Mouse (Mus musculus): ENCODE results near the gene Tmem240. TPM values are rescaled to one million over a fixed set of nuclear protein-coding genes. Genes with fewer than 3 reads are reported as not detected.

Gene Tmem240
- total RNA-seq (2023): 0.27 to 0.60 TPM (median 0.51 TPM) in 4 replicates

DNA sequence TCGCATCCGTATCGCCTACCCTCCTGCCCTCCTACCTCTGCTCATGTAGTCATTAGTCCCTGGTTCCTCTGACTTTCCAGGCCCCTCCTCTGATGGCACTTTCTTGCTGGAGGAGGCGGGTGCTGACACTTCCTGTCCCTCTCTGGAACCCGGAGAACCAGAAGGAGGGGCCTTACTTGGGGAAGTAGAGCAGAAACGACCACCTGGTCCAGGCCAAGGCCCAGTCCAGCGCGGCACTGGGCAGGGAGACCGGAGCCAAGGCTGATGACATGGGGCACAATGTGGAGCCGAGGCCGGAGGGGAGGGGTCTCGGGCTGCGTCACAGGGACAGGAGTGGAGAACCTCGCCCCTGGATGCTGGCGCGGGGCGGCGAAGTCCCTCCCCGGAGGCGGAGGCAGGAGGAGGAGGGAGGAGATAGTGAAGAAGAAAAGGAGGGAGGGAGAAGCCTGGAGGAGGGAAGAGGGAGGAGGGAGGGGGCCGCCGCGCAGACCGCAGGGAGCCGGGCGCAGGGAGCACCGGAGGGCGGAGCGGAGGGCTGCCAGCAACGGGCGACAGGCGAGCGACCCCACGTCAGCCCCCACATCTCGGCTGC is at the start of gene Tmem240:
Gene Tmem240, plus strand, starts transcription at position 451 of the 592 bp plus-strand sequence.

DNA sequence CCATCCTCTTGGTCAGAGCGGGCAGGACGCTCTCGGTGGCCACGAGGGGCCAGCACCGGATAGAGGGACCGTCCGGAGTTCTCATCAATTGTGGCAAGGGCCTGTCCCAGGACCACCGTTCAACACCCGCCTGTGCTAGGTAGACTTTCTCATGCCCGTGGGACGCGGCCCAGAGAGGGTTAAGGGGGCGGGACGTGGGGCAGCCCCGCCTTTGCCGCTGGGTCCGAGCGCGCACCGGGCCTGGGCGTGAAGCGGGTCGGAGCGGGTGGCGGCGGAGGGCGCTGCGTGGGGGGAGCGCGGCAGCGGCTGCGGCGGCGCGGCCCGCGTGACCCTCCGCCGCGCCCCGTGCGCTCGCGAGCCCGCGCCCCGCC is 40.5 kb upstream of the Tmem240 start, which contains the start of gene Fndc10:
Gene Fndc10, plus strand, starts transcription at position 232 of the 371 bp plus-strand sequence.

DNA sequence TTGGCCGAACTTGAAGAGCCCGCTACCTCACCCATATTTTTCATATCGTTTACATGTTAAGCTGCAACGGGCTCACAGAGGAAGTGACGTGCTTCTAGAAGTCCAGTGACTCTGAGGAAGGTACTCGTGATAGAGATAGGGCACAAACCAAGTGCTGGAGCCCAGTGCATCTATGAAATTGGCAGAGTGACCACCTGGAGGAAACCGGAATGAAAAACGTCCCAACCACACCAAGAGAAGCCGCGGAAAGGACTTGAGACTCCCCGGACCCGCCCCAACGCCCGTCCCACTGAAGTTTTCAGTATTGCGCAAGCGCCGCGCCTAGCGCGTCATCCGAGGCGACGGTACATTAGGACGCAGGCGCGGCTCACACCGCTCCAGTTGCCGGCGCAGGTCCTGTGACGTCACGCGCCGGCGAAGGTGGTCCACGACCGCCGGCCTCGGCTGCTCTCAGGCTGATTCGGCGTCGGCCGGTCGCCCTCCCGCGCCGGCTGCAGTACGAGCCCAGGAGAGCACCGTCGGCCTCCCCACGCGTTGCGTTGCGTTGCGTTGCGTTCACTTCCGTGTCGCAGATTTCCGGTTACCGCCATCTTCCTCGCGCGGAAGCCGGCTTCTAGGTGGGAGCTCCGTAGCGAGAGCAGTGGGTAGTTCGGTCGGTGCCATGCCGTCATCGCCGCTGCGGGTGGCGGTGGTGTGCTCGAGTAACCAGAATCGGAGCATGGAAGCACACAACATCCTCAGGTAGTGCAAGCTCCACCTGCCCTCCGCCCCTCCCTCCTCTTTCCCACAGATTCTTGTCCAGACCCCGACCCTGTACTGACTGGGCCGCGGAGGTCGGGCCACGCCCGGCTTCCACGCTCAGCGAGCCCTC is 29.6 kb upstream of the Tmem240 start, which contains the start of gene Ssu72:
Gene Ssu72, plus strand, starts transcription at position 80 of the 871 bp plus-strand sequence.

DNA sequence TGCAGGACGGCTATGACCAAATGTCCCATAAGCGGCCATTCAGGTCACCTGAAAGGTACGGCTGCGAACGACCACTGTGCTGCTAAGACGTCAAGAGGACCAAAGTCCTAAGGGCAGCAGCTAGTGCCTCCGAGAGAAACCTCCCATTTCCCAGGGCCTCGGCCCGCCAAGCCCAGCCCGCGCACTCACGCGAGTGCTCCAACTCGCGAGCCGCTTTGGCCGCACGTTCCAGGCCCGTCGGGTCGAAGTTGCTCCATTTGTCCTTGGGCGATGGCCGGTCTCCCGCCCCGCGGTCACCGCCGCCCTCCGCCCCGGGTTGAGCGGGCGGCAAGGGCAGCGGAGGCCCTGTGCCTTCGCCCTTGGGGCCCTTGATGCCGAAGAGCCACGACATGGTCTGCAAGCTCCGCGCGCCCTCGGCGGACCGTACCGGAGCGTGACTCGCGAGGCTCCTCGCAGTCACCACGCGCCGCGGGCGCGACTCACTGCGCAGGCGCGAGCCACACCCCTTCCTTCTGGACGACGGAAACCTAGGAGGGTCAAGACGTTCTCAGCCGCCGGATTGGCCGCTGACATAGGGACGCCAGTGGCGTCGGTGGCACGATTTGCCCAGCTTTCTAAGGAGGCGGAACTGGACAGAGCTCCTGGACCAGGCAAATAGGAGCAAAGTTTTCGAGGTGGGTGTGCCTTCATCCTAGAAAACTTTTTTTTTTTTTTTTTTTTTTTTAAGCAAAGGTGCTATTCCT is 26.2 kb downstream of the Tmem240 start, which contains the start of gene Atad3a:
Gene Atad3a, minus strand, starts transcription at position 481 of the 743 bp plus-strand sequence.

DNA sequence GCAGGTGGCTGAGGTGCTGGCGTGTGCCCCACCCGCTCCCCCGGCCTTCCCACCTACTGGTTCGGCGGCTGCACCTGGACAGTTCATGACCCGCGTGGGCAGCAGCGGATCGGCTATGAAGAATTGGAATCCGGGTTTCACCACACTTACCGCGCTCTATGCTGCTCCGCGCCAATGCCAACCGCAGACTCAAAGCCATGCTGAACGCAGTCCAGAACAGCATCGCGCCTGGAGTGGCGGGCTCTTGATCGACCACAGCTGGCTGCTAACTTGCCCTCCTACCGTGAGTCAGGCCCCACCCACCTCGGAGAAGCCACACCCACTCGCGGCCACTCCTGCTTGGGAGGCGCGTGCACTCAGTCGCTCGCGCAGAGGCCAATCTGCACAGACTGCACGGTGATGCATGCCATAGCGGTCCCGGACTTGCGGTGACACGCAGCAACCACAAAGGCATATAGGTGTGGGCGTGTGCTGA is 39.7 kb downstream of the Tmem240 start, which contains the start of gene Vwa1:
Gene Vwa1, minus strand, starts transcription at position 419 of the 475 bp plus-strand sequence.

DNA sequence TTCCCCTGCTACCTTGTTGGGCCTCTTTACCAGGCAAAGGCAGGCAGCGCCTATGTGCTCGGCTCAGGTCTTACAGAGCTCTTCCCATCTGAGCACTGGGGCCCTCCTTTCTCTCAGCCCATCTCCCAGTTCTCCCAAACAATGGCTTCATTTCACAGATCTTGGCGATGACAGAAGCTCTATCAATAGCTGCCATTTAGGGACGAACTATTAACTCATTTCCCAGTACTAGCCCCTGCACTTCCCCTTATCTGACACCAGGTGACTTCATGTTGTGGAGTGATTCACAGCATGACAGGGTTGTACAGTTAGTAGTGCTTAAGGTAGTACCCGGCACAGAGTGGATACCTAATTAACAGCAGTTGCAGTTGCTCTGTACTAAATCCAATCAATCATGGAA is 51.2 kb downstream of the Tmem240 start, which contains the start of gene Tmem88b:
Gene Tmem88b, minus strand, starts transcription at position 56 of the 400 bp plus-strand sequence.

DNA sequence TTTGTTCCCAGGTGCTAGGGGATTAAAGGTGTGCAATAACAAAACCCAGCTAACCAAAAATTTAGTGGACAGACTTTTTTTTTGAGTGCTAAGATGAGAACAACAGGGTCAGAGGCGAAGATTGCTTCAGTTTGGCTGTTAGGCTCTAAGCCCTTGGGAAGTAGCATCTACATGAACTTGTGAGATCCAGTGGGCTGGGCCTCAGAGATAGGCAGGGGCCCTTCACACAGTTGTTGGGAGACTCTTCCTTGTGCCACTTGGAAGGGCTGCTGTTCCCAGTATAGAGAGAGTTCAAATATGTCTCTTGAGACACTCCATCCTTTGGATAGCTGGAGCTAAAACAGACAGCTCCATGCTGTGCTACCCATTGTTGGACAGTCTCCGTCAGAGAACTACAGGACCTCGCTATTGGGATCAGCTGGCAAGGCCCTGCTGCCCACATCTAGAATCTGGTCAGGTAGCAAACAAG is 55.5 kb downstream of the Tmem240 start, which contains the start of gene Ankrd65:
Gene Ankrd65, plus strand, starts transcription at position 419 of the 469 bp plus-strand sequence.

Other genes starting within 250 kb of the Tmem240 start
- 248 to 277 TPM (median 264 TPM) in 4 replicates for gene Gnb1, start 243.4 kb upstream of the Tmem240 start, total RNA-seq (2023)
- 45.9 to 60.5 TPM (median 47.9 TPM) in 4 replicates for gene Nadk, start 172.4 kb upstream of the Tmem240 start, total RNA-seq (2023)
- 29.8 to 32.3 TPM (median 30.3 TPM) in 4 replicates for gene Slc35e2, start 133.4 kb upstream of the Tmem240 start, total RNA-seq (2023)
- 154 to 176 TPM (median 160 TPM) in 4 replicates for gene Cdk11b, start 109.9 kb upstream of the Tmem240 start, total RNA-seq (2023)
- not detected in 4 replicates for gene Gm10563, start 89.4 kb upstream of the Tmem240 start, total RNA-seq (2023)
- not detected in 4 replicates for gene Mmp23, start 81.4 kb upstream of the Tmem240 start, total RNA-seq (2023)
- 32.6 to 38.9 TPM (median 36.1 TPM) in 4 replicates for gene Mib2, start 65.6 kb upstream of the Tmem240 start, total RNA-seq (2023)
- gene Fndc10, start 40.5 kb upstream of the Tmem240 start, total RNA-seq (2023): 3.5 to 4.2 TPM (median 3.5 TPM) in 4 replicates
- 73.6 to 87.0 TPM (median 79.3 TPM) in 4 replicates for gene Ssu72, start 30.0 kb upstream of the Tmem240 start, total RNA-seq (2023)
- 43.7 to 60.2 TPM (median 50.2 TPM) in 4 replicates for gene Atad3a, start 26.3 kb downstream of the Tmem240 start, total RNA-seq (2023)
- gene Vwa1, start 39.9 kb downstream of the Tmem240 start, total RNA-seq (2023): 0.14 TPM in 1 of 4 replicates, not detected in the others
- gene Tmem88b, start 51.1 kb downstream of the Tmem240 start, total RNA-seq (2023): not detected in 4 replicates
- gene Ankrd65, start 55.6 kb downstream of the Tmem240 start, total RNA-seq (2023): not detected in 4 replicates
- 33.6 to 45.8 TPM (median 44.3 TPM) in 4 replicates for gene Mrpl20, start 68.1 kb downstream of the Tmem240 start, total RNA-seq (2023)
- 218 to 240 TPM (median 224 TPM) in 4 replicates for gene Ccnl2, start 77.7 kb downstream of the Tmem240 start, total RNA-seq (2023)
- 68.9 to 81.9 TPM (median 72.2 TPM) in 4 replicates for gene Aurkaip1, start 96.5 kb downstream of the Tmem240 start, total RNA-seq (2023)
- gene Mxra8, start 104.9 kb downstream of the Tmem240 start, total RNA-seq (2023): 7.0 to 12.1 TPM (median 9.7 TPM) in 4 replicates
- 70.4 to 73.0 TPM (median 71.2 TPM) in 4 replicates for gene Dvl1, start 112.6 kb downstream of the Tmem240 start, total RNA-seq (2023)
- 0.47 to 1.2 TPM (median 1.0 TPM) in 4 replicates for gene Tas1r3, start 128.6 kb downstream of the Tmem240 start, total RNA-seq (2023)
- gene Cptp, start 134.6 kb downstream of the Tmem240 start, total RNA-seq (2023): 8.7 to 10.9 TPM (median 9.2 TPM) in 4 replicates
- 40.8 to 62.5 TPM (median 53.3 TPM) in 4 replicates for gene Ints11, start 134.7 kb downstream of the Tmem240 start, total RNA-seq (2023)
- 20.2 to 29.6 TPM (median 25.4 TPM) in 4 replicates for gene Pusl1, start 157.0 kb downstream of the Tmem240 start, total RNA-seq (2023)
- 56.9 to 83.6 TPM (median 66.9 TPM) in 4 replicates for gene Acap3, start 157.0 kb downstream of the Tmem240 start, total RNA-seq (2023)
- 108 to 126 TPM (median 115 TPM) in 4 replicates for gene Ube2j2, start 209.0 kb downstream of the Tmem240 start, total RNA-seq (2023)
- 1.3 to 4.5 TPM (median 2.2 TPM) in 4 replicates for gene C1qtnf12, start 227.5 kb downstream of the Tmem240 start, total RNA-seq (2023)

Data from B cell, adult 62 days (primary cell).